Mouse (Mus musculus) liver, adult 2 months (tissue): ENCODE measurements around the gene Plp2. TPM values are rescaled to one million over a fixed set of nuclear protein-coding genes. Genes with fewer than 3 reads are reported as not detected.

ENCODE experiments used
- DNase-seq: peaks from one replicate; pipeline ENCODE4 v3.0.0-alpha.2; 2011; ENCODE audit warnings: low read depth, low spot score; ENCODE audit errors: extremely low read depth
- H3K27ac ChIP-seq: fragments of 200-500 bp; replicated peaks from 2 replicates; pipeline ENCODE4 v1.5.1; 2012; ENCODE audit warnings: low read depth, mild to moderate bottlenecking, control low read depth, inconsistent platforms, low read length; ENCODE audit not compliant: insufficient read depth
- H3K27me3 ChIP-seq: fragments of 200-500 bp; 2 replicates; pipeline ENCODE4 v1.6.1; 2012; ENCODE audit warnings: mild to moderate bottlenecking, moderate library complexity, low read length, inconsistent platforms; ENCODE audit not compliant: control insufficient read depth, insufficient read depth
- H3K36me3 ChIP-seq: fragments of 200-500 bp; 2 replicates; pipeline ENCODE4 v1.6.1; 2012; ENCODE audit warnings: low read length, inconsistent platforms; ENCODE audit not compliant: control insufficient read depth, insufficient read depth
- H3K4me1 ChIP-seq: fragments of 200-500 bp; 2 replicates; pipeline ENCODE4 v1.6.1; 2011; ENCODE audit warnings: low read length; ENCODE audit not compliant: control insufficient read depth, insufficient read depth
- H3K4me3 ChIP-seq: fragments of 200-500 bp; 2 replicates; pipeline ENCODE4 v1.5.1; 2011; ENCODE audit warnings: low read depth, mild to moderate bottlenecking, control low read depth, low read length, moderate library complexity; ENCODE audit not compliant: insufficient read depth
- H3K79me2 ChIP-seq: fragments of 200-500 bp; 2 replicates; pipeline ENCODE4 v1.6.1; 2012; ENCODE audit warnings: inconsistent platforms, mild to moderate bottlenecking, low read length, moderate library complexity; ENCODE audit not compliant: control insufficient read depth, insufficient read depth
- H3K9ac ChIP-seq: fragments of 200-500 bp; 2 replicates; pipeline ENCODE4 v1.6.1; 2012; ENCODE audit warnings: low read depth, mild to moderate bottlenecking, control low read depth, inconsistent platforms, low read length
- CTCF ChIP-seq: fragments of 200-500 bp; IDR thresholded peaks from 2 replicates; pipeline ENCODE4 v1.5.1; 2011; ENCODE audit warnings: low read depth, low read length, control low read depth
- POLR2A ChIP-seq: fragments of 200-500 bp; IDR thresholded peaks from 2 replicates; pipeline ENCODE4 v1.6.1; 2011; ENCODE audit warnings: low read length, control low read depth; ENCODE audit not compliant: insufficient read depth; ENCODE audit errors: extremely low read depth
- WGBS: fragments of 180-500 bp; shearing (Covaris S2); methylation state at CpG from one replicate; pipeline ENCODE4 v1.1.7; 2018; 5-methylcytosine and 5-hydroxymethylcytosine counted together
- polyA plus RNA-seq: library from polyadenylated mRNA; depleted of rRNA; stranded (reverse); fragments of >200 nt; gene quantifications from 2 replicates; pipeline ENCODE4 v1.2.3, GENCODE M21; 2012
- total RNA-seq: library from RNA; depleted of rRNA; stranded (reverse); fragments of >200 nt; gene quantifications from 2 replicates; pipeline ENCODE4 v1.2.3, GENCODE M21; 2014

Plp2 gene
- total and polyA plus RNA-seq, 2 experiments: 0.92 to 4.0 TPM

DNA sequence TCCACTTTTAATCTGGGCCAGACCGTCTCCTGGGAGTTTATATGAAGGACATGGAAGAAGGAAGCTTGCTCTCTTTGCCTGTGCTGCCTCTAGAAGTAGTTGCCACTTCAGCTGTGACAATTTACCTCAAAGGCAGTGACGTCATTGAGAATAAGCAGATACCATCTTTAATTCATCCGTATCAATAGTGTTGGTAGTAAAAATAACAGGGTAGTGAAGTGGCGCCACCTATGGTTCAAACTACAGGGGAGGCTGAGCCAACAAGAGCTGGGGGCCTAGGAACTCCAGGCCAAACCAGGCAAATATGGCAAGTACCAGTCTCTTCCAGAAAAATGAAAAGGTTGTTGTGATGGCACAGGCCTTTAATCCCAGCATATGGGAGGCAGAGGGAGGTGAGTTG, 21.7 kb upstream of the Plp2 start:
- Histone ChIP-seq H3K4me3 (no peak overlapping the region), H3K9ac (no peak overlapping the region), H3K27ac (no peak overlapping the region), H3K27me3 (no peaks in the 10 kb centered on the region), H3K4me1 (no peaks in the 10 kb centered on the region; the same call in 1 of the 2 replicates), H3K79me2 (no peaks in the 10 kb centered on the region; the same call in 1 of the 2 replicates), H3K36me3 (no peaks in the 10 kb centered on the region)
- TF ChIP-seq POLR2A (no peak), CTCF (peak; percentile 56)
- peak; percentile 39 for DNase-seq
- 31% methylated on average over 4 of the region's 4 CpGs for WGBS

DNA sequence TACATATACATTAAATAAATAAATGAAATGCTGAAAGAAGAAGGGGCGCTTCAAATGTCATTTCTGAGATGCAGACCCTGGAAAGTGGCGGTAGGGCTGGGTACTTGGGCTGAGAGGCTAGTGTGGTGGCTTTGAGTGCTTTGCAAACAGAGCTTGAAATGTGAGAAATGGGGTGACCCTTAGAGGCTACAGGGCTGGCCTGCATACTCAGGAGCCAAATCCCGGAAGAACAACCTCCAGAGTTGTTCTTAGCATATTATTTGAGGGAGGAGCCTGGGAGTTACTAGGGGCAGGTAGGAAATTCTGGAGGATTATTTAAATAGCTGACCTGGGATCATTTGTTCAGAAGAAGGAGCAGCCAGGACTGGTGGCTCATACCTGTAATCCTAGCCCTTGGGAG, 19.3 kb upstream of the Plp2 start:
- H3K9ac ChIP-seq: no peak overlapping the region
- no peaks in the 10 kb centered on the region for H3K4me1 ChIP-seq
- no peak for DNase-seq
- no peaks in the 10 kb centered on the region for H3K27me3 ChIP-seq
- no peaks in the 10 kb centered on the region for H3K36me3 ChIP-seq
- H3K79me2 ChIP-seq: no peaks in the 10 kb centered on the region
- WGBS: 78% methylated on average over 3 of the region's 3 CpGs
- H3K27ac ChIP-seq: no peak overlapping the region
- H3K4me3 ChIP-seq: no peak overlapping the region
- no peak for TF ChIP-seq POLR2A
- TF ChIP-seq CTCF: no peak

DNA sequence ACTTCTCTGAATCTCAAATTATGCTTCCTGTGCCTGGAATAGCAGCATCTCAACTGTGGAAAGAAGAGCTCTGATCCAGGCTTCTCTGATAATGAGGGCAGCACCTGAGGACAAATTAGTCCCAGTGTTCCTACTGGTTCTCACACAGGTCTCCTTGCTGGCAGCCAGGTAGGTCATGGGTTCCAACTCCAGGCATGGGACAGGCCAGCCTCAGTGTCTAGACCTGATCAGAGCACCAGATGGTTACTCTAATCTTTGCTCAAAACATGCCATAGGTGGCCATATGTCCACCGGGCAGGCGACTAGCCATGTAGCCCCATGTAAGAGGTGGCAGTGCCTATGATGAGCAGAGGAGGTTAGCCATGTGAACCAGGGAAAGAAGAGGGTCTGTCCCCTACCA, 17.1 kb upstream of the Plp2 start:
- H3K9ac ChIP-seq: no peak overlapping the region
- H3K4me3 ChIP-seq: no peak overlapping the region
- WGBS: 86% methylated on average over 2 of the region's 2 CpGs
- no peaks in the 10 kb centered on the region for H3K36me3 ChIP-seq
- H3K27me3 ChIP-seq: no peaks in the 10 kb centered on the region
- no peaks in the 10 kb centered on the region for H3K79me2 ChIP-seq
- H3K27ac ChIP-seq: no peak overlapping the region
- no peak for DNase-seq
- no peaks in the 10 kb centered on the region for H3K4me1 ChIP-seq
- TF ChIP-seq CTCF (no peak), POLR2A (no peak)

DNA sequence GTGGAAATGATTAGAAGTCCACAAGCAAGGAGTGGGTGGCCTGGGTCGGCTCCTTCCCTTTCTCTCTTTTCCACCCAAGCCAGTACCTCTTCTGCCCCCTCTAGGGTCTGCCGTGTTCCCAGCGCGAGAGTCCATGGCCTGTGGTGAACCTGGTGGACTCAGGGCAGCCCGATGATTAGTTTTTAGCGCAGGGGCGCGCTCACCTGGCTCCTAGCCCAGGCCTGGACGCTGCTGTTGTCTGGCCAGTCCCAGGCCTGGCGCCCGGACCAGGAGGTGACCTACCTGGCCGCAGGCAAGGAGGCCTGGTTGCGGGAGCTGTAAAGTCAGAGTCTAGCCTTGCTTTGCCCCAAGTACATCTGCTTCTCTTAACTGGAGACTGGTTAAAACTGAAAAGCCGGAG, 9.7 kb upstream of the Plp2 start, which contains the start of gene Magix:
Gene Magix, minus strand, starts transcription at position 388 of the 400 bp plus-strand sequence.
- Histone ChIP-seq H3K4me3 (peak within 1 kb of the TSS; percentile 60), H3K27ac (peak within 1 kb of the TSS; percentile 94), H3K36me3 (no peaks in the 10 kb centered on the region), H3K4me1 (no peaks in the 10 kb centered on the region), H3K27me3 (no peaks in the 10 kb centered on the region), H3K9ac (peak within 1 kb of the TSS; percentile 65), H3K79me2 (no peaks in the 10 kb centered on the region)
- DNase-seq: peak; percentile 68
- 13% methylated on average over 14 of the region's 14 CpGs for WGBS
- no peak for TF ChIP-seq CTCF
- TF ChIP-seq POLR2A: no peak

DNA sequence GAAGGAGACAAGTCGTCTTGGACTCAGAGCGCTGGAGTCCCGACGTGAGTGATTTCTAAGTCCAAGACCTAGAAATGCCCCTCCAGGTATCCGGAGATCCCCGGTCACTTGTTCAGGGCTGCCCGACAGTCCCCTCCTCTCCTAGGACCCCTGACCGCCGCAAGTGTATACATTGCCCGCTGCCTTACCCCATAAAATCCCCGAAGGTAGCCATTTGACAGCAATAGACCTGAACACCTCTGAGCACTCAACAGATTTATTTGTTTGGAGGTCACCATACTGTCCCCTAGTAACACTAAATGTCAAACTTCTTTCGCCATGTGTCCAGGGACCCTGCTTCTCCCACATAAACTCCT, 8.8 kb upstream of the Plp2 start:
- Histone ChIP-seq H3K27me3 (no peaks in the 10 kb centered on the region), H3K9ac (peak overlapping the region; percentile 46), H3K4me3 (peak overlapping the region; percentile 50)

DNA sequence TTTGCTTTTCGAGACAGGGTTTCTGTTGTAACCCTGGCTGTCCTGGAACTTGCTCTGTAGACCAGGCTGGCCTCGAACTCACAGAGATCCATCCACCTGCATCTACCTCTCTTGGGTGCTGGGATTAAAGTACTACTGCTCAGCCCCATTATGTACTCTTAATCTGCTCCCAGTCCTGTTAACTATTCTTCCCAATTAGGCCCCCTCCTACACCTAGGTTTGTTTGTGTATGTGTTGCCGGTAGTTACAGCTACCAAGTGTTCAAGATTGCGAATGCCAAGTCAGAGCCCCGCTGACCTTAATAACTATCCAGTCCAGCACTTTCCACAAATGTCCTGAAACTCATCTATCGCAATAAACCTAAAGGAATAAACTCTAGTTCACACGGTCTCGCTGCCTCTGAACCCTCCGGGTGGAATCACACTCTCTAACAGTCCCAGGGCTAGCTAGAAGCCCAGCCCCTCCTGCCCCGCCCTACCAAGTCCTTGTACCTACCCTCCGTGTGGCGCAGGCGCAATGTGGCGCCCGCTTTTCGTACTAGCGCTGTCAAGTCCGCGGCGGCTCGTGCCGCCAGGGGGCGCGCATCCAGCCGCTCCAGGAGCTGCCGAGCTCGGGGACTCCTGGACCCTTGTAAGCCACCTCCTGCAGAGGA, 8.3 kb upstream of the Plp2 start:
- no peaks in the 10 kb centered on the region for H3K27me3 ChIP-seq
- peak overlapping the region; percentile 65 for H3K9ac ChIP-seq
- peak; percentile 74 for TF ChIP-seq CTCF
- no peak for TF ChIP-seq POLR2A
- peak; percentile 73 for DNase-seq
- no peaks in the 10 kb centered on the region for H3K36me3 ChIP-seq
- H3K79me2 ChIP-seq: no peaks in the 10 kb centered on the region
- H3K4me3 ChIP-seq: peak overlapping the region; percentile 51
- H3K27ac ChIP-seq: peak overlapping the region; percentile 94
- 3% methylated on average over 27 of the region's 27 CpGs for WGBS
- no peaks in the 10 kb centered on the region for H3K4me1 ChIP-seq

More for the DNA sequence above, 8.8 kb upstream of the Plp2 start:
- no peaks in the 10 kb centered on the region for H3K36me3 ChIP-seq
- no peak for DNase-seq
- WGBS: 4% methylated on average over 12 of the region's 12 CpGs
- H3K79me2 ChIP-seq: no peaks in the 10 kb centered on the region
- TF ChIP-seq POLR2A: no peak
- no peak for TF ChIP-seq CTCF
- peak overlapping the region; percentile 94 for H3K27ac ChIP-seq
- H3K4me1 ChIP-seq: no peaks in the 10 kb centered on the region
